Mouse (Mus musculus): ENCODE measurements around the gene Zic3.

Gene Zic3

DNA sequence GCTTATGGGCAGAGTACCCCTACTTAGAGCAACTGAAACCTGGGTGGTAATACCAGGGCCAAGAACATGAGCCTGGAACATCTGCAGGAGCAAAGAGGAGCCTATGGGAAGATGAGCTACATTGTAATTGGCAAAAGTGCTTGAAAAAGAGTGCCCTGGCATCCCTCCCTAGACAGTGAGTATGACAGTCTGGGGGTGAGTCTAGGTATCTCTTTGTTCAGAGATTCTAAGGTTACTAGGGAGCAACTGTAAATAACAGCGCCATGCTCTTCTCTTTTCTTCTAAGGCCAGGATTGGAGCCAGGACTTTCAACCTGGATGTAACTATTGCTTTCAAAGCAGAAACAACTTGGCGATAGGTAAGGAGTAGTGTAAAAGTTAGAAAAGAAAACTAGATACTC lies at the start of gene Zic3:
Gene Zic3, plus strand, starts transcription at position 301 of the 400 bp plus-strand sequence.
- DNase-seq (ENCODE audit: low spot score in 2 of 2) = no peak

DNA sequence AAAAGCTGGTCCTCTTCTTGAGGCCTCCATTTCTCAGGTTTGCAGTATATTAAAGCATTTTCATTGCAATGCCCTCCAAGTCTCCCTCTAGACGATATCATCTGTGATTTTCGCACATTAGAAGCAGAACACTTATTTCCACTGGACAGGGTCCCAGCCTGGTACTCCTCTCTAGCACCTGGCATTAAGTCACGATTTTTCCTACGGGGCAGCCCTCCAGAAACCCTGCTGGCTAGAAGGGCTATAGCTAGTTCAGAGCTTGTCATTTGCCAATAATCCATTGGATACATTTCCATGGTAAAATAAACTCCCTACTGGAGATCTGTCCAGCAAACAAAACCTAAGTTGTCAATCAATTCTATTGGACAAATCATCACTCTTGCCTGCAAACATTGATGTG lies 40.1 kb upstream of the Zic3 start:
- DNase-seq (ENCODE audit: low spot score in 2 of 2) = peak in 1 of 2 experiments; percentile 10

DNA sequence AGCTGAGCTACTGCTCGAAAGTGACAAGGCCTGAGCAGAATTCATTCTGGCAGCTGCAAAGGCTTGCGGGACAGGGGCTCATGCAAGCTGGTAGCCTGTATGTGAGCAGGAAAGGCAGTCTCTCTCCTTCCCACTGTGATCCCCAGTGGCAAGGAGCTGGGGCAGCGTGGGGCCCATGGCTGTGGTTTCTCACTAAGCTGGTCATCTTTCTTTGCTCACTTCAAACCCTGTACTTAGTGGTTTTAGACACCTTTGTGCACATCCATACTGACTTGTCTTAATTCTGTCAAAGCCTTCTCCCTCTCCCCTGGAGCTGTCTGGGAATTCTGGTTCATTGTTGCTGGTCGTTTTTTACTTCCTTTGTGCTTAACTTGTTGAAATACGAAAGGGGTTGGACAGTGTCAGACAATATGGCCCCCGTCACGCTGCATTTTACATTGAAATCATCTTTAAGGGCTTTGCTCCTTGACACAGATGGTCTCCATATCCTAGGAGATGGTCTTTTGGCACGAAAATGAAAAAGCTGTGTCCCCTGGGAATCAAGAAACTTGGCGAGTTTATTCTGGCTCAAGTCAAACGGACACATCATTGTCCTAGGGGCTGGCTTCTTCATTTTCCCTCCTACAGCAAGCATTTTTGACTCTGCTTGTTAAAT lies 34.9 kb upstream of the Zic3 start:
- DNase-seq (ENCODE audit: low spot score in 2 of 2) = peak in 1 of 2 experiments; percentile 37

DNA sequence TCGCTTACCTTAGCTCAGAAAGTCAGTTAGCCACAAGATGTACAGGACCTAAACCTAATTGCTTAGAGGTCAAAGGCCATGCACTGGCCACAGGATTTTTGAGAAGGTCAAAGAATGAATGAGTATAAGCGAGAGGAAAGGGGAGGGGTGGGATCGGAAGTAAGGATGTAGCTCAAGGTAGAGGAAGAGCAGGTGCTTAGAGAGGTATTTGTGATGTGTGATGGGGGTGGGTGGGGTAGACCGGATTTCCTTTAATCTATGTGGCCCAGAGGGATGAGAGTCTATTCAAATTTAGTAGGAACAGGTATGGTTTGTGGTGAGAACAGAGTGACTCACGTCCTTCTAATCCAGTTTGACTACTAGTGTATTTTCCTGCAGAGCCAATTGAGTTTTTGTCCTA lies 9.1 kb upstream of the Zic3 start:
- no peak for DNase-seq (ENCODE audit: low spot score in 2 of 2)

DNA sequence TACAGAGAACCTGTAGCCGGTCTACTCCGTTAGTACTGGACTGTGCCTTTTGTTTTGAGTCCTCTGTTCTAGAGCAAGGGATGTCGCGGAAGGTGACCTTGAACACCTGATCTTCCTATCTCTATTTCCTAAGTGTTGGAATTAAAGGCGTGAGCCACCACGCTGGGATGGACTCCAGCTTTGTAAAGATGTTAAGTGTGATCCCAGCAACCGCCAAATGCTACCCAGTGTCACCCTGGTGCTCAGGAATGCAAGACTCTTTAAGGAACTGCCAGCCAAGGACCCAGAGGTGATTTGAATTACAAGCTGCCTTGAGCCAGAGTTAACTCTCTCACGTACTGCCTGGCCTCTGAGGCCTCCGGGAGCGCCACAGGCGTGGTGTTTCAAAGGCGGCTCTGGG lies 8.4 kb upstream of the Zic3 start:
- DNase-seq (ENCODE audit: low spot score in 2 of 2) = no peak

DNA sequence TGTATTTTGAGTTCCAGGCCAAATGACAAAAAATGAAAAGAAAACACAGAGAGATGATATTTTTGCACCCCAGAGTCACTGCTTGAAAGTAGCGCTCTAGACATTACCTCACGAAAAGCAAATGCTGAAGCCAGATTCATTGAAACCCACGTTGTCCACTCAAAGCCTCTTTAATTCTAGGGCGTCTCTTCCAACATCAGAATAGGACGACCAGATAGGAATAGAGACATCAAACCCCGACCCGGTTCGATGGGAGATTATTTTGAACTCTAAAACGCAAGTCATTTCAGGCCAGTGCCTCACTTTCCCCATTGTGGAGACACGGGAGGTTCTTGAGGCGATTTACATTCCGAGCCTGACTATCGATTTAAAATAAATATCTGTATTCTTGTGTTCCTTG lies 7.7 kb upstream of the Zic3 start:
- DNase-seq (ENCODE audit: low spot score in 2 of 2) = no peak

DNA sequence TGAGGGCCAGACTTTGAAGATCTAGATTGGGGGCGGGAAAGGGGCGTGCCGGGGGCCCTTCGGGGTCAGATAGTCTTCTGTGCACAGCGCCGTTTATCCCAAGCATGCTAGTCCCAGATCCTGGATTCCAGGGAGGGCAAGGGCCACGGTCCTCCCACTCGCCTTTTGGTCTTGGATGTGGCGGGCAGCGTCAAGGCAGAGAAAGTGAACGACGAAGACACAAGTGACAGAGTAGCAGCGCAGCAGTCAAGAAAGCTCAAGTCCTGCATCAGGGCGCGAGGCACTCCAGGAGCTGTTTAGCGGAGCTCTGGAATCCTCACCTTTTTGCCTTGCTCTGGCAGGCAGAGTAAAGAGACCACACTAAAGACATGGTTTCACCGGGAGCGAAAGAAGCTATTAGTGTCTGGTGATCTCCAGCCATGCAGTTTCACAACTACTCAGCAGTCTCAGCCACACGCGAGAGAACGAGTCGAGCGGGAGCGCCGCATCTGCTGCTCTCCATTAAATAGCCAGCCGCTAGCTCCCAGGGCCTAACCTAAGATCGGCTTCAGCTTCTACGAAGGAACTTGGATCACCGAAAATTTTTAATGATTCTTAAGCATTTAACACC lies 7.1 kb upstream of the Zic3 start:
- DNase-seq (ENCODE audit: low spot score in 2 of 2) = no peak

DNA sequence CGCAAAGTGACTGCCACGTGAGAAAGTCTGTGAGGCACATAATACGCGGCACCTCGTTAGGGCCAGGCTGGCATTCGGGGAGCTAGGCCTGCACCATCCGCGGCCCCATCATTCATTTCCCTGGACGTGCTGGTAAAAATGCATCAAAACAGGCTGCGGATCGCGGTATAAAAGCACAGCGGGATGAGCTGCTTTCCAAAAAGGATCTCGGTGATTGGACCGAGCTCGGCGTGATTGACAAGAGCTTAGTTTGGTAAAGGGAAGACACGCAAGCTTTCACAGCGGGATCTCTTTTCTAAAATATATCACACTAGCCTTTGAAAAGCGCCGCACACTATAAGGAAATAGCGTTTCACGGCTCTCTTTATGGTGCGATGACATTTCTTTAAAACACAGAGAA lies 3.8 kb upstream of the Zic3 start:
- peak in 1 of 2 experiments; percentile 20 for DNase-seq (ENCODE audit: low spot score in 2 of 2)

DNA sequence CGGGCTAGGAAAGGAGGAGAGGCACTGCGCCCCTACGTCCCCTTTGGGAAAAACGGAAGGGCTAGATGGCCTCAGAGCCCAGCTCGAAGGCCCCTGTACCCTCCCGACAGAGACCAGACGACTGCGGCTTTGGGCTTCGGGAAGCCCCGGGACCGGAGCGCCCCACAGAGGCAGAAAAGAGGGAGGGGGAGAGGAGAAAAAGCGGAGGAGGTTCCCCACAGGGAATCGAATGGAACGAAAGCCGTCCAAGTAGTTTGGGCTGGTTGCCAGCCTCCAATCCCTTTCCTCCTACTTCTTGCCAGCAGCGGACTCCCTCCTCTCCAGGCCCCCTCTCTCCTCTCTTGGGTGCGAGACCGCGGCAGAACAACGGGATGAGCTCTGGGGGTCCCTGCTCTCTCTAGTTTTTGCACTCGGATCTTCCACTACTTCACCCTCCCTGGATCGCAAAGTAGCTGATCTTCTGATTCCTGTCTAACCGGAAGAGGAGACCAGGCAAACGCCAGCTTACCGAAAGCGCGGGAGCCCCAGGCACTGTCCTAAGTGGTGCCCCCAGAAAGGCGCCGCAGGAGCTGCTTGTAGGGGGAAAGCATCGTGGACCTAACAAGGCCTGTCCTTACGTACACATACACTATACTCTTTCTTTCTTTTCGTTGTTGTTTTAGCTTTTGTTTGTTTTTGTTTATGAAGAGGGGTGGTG lies 3.1 kb upstream of the Zic3 start:
- peak in 1 of 2 experiments; percentile 54 for DNase-seq (ENCODE audit: low spot score in 2 of 2)

DNA sequence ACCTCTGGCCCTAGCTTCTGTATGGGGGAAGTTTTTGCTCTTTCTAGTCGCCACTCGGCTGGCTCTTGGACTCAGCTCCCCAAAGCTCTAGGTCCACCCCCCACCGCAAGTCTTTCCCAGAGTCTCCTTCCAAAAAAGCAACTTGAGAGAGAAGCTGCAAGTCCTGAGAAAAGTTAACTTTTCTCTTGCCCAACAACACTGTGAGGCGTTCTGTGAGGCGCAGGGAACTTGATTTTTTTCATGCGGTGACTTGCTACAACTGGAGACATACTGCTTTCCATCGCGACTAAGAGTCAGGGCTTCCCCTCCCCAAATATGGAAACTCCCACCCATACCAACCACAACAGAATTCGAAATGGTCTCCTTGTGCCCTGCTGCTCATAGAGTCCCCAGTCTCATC lies 5.1 kb downstream of the Zic3 start:
- DNase-seq (ENCODE audit: low spot score in 2 of 2) = no peak

DNA sequence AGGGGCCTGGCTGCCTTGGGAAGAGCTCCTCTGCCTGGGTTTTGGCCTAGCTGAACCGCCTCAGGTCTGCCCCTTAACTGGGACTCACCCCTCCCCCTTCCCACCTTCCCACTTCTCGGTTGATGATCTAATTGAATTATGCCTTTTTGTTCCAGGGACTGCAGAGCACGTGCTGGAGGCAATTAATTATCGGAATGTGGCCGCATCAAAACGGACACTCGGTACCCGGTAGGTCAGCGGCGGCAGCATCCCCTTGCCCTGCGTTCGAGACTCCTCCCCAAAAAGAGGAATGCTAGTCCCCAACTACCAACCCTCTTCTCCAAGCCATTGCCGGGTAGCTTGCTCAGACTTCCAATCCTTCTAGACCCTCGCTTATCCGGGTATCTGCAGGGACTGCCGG lies 5.6 kb downstream of the Zic3 start:
- DNase-seq (ENCODE audit: low spot score in 2 of 2) = no peak

DNA sequence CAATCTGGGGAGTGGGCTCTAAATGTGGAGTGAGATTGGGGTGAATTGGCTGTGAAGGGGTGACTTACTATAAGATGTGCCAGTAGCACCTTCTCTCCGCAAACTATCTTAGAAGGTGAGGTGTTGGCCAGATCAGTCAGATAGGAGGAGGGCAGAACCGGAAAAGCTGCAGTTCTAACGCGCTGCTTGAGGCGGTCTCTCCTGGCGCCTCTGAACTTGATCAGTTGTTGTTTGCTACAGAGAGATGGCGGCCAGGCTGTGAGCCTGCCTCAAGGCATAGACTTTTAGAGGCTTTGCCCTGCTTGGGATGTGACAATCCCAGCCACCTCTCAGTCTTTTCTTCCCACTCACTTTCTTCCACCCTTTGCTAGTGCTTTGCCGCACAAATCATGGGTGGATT lies 6.4 kb downstream of the Zic3 start:
- no peak for DNase-seq (ENCODE audit: low spot score in 2 of 2)

DNA sequence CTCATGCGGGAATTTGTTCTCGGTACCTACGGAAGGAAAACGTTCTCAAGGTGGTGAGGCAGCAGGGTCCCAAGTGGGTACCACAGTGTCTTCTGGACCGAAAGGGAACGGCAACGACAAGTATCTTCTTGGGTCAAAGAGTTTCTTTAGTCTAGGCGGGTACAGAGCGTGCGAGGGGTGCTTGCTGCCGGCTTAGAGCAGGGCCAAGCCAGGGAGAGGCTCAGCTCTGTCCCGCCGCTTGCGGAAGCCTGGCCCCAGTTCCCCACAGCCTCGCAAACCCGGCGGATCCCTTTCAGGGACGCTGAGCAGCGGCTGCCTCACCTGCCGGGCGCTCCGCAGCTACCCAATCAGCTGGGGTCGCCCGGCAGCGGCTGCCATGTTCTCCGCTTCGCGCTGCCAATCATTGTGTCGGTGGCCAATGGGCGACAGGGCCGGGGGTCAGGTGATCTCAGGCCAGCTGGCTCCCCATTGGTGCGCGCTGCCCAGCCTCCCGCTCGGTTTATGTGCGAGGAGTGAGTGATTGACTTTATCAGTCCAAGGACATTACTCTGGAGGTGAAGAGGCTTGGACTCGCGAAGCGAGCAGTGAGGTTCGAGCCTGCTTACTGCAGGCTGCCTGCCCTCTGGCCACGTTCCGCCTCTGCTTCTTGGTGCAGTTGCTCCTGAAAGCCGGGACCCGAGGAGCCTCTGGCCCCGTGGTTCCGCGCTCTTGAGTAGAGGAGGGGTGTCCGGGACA lies 7.8 kb downstream of the Zic3 start:
- DNase-seq (ENCODE audit: low spot score in 2 of 2) = peak in 1 of 2 experiments; percentile 82

DNA sequence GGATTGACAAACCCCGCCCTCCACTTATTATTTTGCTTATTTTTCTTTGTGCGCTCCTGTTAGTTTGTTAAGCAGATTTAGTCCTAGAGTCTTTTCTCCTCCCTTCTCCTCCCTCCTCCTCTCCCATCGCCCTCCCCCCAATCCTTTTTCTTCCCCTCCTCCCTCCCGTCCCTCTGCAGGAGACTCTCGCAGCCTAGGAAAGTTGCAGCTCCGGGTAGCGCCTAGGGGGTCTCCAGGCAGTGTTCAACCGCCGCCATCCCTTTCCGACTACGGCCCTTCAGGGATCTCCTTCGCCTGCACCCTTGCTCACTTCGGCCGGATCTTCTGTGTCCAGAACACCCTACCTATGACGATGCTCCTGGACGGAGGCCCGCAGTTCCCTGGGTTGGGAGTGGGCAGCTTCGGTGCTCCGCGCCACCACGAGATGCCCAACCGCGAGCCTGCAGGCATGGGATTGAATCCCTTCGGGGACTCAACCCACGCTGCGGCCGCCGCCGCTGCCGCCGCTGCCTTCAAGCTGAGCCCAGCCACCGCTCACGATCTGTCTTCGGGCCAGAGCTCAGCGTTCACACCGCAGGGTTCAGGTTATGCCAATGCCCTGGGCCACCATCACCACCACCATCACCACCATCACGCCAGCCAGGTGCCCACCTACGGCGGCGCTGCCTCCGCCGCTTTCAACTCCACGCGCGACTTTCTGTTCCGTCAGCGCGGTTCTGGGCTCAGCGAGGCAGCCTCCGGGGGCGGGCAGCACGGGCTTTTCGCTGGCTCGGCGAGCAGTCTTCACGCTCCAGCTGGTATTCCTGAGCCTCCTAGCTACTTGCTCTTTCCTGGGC lies 8.6 kb downstream of the Zic3 start:
- DNase-seq (ENCODE audit: low spot score in 2 of 2) = peak in 1 of 2 experiments; percentile 21

DNA sequence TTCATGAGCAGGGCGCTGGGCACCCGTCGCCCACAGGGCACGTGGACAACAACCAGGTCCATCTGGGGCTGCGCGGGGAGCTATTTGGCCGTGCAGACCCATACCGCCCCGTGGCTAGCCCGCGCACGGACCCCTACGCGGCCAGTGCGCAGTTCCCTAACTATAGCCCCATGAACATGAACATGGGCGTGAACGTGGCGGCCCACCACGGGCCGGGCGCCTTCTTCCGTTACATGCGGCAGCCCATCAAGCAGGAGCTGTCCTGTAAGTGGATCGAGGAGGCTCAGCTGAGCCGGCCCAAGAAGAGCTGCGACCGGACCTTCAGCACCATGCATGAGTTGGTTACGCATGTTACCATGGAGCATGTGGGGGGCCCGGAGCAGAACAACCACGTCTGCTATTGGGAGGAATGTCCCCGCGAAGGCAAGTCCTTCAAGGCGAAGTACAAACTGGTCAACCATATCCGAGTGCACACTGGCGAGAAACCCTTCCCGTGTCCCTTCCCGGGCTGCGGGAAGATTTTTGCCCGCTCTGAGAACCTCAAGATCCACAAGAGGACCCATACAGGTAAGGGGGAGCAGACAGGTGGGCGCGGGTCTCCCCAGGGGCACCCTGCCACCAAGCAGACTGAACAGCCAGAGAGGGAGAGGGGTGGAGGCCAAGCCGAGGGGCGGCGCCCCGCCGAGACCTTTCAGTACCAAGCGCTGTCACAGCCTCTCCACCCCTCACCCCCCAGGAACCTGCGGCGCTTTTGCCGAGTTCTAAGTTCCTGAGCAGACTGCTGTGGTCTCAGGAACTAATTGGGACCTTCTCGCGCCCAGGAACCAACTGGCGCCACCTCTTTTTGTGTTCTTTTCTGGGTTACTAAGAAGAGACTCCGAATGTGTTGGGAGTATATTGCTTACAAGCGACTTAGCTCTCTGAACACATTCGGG lies 9.4 kb downstream of the Zic3 start:
- DNase-seq (ENCODE audit: low spot score in 2 of 2) = no peak

DNA sequence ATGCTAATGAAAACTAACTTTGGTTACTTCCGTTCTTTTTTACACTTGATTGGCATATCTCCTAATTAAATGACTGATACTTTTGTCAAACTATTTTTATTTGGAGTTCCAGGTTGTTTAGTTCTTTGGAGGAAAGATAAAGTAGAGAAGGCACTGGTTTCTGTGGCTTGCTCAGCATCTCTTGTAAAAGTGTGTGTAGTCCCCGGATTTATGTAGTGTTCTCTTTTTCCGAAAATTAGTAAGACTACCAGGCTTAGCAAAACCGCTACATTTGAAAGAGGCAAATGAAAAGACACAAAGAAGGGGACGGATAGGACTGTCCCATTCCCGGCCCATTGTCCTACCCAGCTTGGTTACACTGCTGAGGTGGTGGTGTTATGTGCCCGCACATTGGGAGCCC lies 10.1 kb downstream of the Zic3 start:
- no peak for DNase-seq (ENCODE audit: low spot score in 2 of 2)

DNA sequence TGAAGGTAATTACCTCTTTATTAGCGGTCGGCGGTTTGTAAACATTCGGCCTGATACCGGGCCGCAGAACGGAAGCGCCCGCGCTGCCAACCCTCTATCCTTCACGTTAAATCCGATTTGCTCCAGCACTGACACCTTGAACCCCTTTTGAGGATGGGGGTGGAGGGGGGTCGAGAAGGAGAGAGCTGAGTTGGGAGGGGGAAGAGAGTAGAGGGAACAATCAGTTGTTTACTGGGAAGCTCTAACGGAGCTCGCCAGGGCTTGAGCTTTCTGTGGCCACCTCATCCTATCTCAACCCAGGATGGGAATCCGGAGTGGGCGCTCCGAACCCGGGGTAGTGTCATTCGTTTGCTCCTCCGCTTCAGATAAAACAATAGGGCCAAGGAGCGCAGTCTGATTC lies 11.0 kb downstream of the Zic3 start:
- DNase-seq (ENCODE audit: low spot score in 2 of 2) = no peak

DNA sequence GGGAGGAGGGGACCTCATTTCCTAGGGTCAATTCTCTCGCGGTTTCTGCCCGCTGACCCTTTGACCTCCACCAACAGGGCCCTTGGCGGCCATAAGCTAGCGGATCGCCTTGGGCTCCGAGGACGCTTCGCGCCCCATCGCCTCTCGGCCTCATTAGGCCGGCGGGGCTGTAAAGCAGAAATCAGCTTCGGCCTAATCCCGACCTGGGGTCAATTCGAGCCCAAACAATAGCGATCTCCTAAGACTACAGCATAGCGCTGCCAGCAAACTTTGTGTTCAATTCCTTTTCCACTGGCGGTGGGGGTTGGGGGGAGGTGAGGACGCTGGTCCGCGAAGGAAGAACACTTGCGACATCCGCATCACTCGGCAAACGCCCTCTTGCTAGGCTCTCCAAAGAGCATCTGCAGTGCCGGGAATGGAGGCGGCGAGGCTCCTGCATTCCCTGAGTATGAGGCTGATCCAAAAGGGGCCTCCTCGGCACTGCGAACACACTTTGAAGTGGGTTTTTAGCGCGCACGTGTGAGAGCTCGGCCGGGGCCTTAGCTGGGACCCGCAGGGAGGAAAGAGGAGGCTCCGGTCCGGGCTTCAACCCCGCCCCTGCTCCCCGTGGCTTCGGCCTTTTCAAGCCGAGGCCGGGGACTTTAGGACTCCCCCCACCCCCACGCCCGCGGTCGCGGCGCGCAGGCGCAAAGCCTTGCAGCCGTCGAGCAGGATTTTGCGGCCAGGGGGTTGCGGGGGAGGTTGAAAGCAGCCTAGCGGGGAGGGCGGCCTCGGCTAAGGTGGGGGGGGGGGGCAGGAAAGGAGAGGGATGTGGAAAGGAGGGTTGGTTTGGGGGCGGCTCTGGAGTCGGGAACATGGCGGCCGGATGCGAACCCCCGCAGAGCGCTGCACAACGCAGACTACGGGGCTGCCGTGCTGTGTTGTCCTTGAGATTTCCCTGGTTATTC lies 15.8 kb downstream of the Zic3 start:
- DNase-seq (ENCODE audit: low spot score in 2 of 2) = peak; percentile 21 to 68

DNA sequence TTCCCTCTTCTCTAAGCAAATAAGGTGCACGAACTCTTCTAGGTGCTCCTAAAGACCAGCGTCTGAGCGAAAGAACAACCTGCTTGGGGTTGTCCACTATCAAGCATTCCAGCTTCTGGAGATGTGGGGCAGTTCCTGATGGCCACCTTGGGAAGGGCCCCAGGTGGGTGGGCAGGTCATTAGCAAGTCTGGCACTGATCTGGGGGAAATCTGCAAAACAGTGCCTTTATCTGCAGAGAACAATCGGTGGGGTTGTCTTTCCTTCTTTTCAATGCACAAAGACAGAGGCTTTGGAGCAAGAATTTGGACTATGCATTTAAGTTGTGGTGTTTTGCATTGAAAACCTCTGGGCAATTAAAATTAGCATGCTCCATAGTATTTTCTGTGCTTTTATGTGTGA lies 17.2 kb downstream of the Zic3 start:
- no peak for DNase-seq (ENCODE audit: low spot score in 2 of 2)
